Mouse (Mus musculus): ENCODE data around the gene Ebf4. TPM values are rescaled to one million over a fixed set of nuclear protein-coding genes. Genes with fewer than 3 reads are reported as not detected.
A peak's percentile ranks its signal among the peaks of the same experiment; 100 is the strongest.

Gene Ebf4
- polyA plus RNA-seq (2015; fragmentation: Nextera tagmentation; extraction: Ambion mirVana): 0.58 and 1.2 TPM in 2 replicates

- Histone ChIP-seq H3K4me2 (peak within 1 kb of the TSS; percentile 83), H3K4me1 (replicated peaks) (peaks cover 17% of the 10 kb centered on the region), H3K9me3 (replicated peaks) (no peaks in the 10 kb centered on the region), H3K27me3 (peaks cover 54% of the 10 kb centered on the region), H3K4me3 (peak within 1 kb of the TSS; percentile 76), H3K27ac (peak within 1 kb of the TSS; percentile 35; the same call in 1 of the 2 replicates), H3K9ac (peak within 1 kb of the TSS; percentile 68), H3K36me3 (no peaks in the 10 kb centered on the region)
- under 1% methylated on average over 34 of the region's 39 CpGs for WGBS
- peak; percentile 74 for ATAC-seq (replicated peaks; ENCODE audit: insufficient number of reproducible peaks, insufficient read depth, low FRiP score, low read depth)
Observed at GRCm38 (mm10) chr2:130294936-130295277, at the start of gene Ebf4. Gene Ebf4 (plus strand): TSS chr2:130295169.

DNA sequence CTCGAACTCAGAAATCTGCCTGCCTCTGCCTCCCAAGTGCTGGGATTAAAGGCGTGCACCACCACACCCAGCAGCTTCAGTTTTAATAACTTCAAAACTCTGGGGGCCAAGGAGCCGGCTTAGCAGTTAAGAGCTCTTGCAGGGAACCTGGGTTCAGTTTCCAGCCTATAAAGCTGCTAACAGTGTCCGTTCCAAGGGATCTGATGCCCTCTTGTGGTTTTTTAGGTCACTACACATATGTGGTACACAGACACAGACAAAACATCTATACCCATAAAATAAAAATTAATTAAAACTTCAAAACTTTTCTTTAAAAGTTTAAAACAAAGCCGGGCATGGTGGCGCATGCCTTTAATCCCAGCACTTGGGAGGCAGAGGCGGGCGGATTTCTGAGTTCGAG lies 48.1 kb upstream of the Ebf4 start:
- no peak for ATAC-seq (replicated peaks; ENCODE audit: insufficient number of reproducible peaks, insufficient read depth, low FRiP score, low read depth)
- H3K4me3 ChIP-seq: no peak overlapping the region
- no peaks in the 10 kb centered on the region for H3K27me3 ChIP-seq
- H3K36me3 ChIP-seq: no peaks in the 10 kb centered on the region
- H3K9me3 ChIP-seq (replicated peaks): no peaks in the 10 kb centered on the region
- no peak overlapping the region for H3K4me2 ChIP-seq
- H3K9ac ChIP-seq: no peak overlapping the region
- no peaks in the 10 kb centered on the region for H3K4me1 ChIP-seq (replicated peaks)
- 53% methylated on average over 9 of the region's 9 CpGs for WGBS
- H3K27ac ChIP-seq: no peak overlapping the region

DNA sequence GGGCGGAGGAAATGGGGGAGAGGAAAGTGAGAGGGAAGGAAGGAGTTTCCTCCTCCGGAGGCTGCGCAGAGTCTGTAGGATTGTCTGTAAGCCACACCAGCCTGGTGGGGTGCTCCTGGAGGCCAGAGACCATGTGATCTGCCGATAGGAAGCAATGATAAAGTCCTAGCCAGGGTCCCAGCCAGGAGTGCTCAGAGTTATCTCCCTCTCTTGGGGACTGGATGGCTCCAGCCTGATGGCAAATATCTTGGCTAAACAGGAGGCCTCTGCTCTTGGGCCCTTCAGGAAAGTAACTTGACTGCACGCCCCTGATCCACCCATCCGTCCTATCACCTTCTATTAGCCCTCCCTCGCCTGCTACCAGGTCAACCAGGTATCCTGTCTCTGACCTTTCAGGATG lies 46.7 kb upstream of the Ebf4 start:
- Histone ChIP-seq H3K9me3 (replicated peaks) (no peaks in the 10 kb centered on the region), H3K36me3 (no peaks in the 10 kb centered on the region), H3K27me3 (no peaks in the 10 kb centered on the region), H3K4me3 (no peak overlapping the region), H3K9ac (no peak overlapping the region), H3K27ac (no peak overlapping the region), H3K4me2 (no peak overlapping the region), H3K4me1 (replicated peaks) (no peaks in the 10 kb centered on the region)
- WGBS: 47% methylated on average over 7 of the region's 7 CpGs
- ATAC-seq (replicated peaks; ENCODE audit: insufficient number of reproducible peaks, insufficient read depth, low FRiP score, low read depth): no peak

- no peak overlapping the region for H3K4me2 ChIP-seq
- no peak for ATAC-seq (replicated peaks; ENCODE audit: insufficient number of reproducible peaks, insufficient read depth, low FRiP score, low read depth)
- H3K4me1 ChIP-seq (replicated peaks): no peaks in the 10 kb centered on the region
- no peak overlapping the region for H3K4me3 ChIP-seq
- H3K27me3 ChIP-seq: no peaks in the 10 kb centered on the region
- no peak overlapping the region for H3K9ac ChIP-seq
- H3K9me3 ChIP-seq (replicated peaks): no peaks in the 10 kb centered on the region
- H3K27ac ChIP-seq: no peak overlapping the region
- H3K36me3 ChIP-seq: no peaks in the 10 kb centered on the region
- 62% methylated on average over 4 of the region's 4 CpGs for WGBS
Observed at GRCm38 (mm10) chr2:130256762-130257161, 38.2 kb upstream of the Ebf4 start.

DNA sequence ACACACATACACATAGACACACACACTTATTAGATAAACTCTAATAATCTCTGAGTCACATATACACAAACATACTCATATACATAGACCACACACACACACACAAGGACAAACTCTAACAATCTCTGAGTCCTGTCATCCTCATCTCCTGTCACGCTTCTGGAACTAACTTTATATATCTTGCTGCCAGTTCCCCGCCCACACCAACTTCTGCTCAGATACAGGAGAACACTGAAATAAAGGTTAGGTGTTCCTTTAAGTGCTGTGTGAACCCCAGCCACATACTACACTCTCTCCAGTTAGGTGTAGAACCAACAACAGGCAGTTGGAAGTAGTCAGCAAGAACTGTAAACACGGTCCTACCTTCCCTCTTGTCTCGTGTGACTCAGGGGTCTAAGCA lies 34.1 kb upstream of the Ebf4 start:
- Histone ChIP-seq H3K27me3 (peaks cover 7% of the 10 kb centered on the region; the same call in 1 of the 2 replicates), H3K4me2 (no peak overlapping the region), H3K27ac (no peak overlapping the region), H3K9ac (no peak overlapping the region), H3K4me3 (no peak overlapping the region), H3K9me3 (replicated peaks) (no peaks in the 10 kb centered on the region), H3K36me3 (no peaks in the 10 kb centered on the region), H3K4me1 (replicated peaks) (no peaks in the 10 kb centered on the region)
- ATAC-seq (replicated peaks; ENCODE audit: insufficient number of reproducible peaks, insufficient read depth, low FRiP score, low read depth): no peak
- 73% methylated on average over 4 of the region's 4 CpGs for WGBS

DNA sequence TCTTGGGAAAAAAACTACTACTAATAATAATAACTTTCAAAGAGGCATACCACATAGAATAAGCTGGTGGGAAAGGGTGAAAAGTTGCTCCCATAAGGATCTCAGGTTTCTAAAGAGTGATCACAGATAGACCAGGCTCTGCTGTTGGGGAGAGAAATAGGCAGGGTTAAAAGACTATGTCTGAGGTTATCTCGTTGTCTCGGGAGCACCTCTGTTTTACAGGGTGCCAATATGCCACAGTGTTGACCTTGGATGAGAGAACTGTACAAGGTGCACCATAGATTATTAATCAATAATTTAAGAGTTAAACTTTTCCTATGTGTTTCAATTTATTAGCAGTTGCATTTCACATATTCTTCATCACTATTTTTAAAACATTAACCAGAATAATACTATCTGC lies 33.1 kb upstream of the Ebf4 start:
- no peaks in the 10 kb centered on the region for H3K9me3 ChIP-seq (replicated peaks)
- H3K9ac ChIP-seq: no peak overlapping the region
- H3K4me3 ChIP-seq: no peak overlapping the region
- H3K36me3 ChIP-seq: no peaks in the 10 kb centered on the region
- H3K4me1 ChIP-seq (replicated peaks): no peaks in the 10 kb centered on the region
- H3K4me2 ChIP-seq: no peak overlapping the region
- ATAC-seq (replicated peaks; ENCODE audit: insufficient number of reproducible peaks, insufficient read depth, low FRiP score, low read depth): no peak
- H3K27me3 ChIP-seq: peaks cover 7% of the 10 kb centered on the region; the same call in 1 of the 2 replicates
- H3K27ac ChIP-seq: no peak overlapping the region
- WGBS: 74% methylated on average over 2 of the region's 2 CpGs

DNA sequence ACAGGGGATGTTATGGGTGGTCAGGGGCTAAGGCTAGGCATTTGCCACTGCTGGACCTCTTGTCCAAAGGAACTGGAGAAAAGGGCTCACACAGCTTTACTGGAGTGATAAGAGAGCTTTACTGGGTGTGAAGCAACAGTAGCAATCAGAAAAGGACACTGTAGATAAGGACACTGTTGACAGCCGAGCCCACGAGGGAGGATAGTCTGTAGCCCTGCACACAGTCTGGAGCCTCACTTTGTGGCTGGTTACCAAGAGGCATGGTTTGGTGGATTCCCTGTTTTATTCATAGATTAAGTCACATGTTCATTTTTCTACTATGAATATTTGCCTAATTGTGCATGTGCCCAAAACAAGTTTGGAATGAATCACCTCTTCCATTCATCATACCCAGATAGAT lies 32.6 kb upstream of the Ebf4 start:
- 18% methylated on average over 2 of the region's 2 CpGs for WGBS
- Histone ChIP-seq H3K9me3 (replicated peaks) (no peaks in the 10 kb centered on the region), H3K27ac (no peak overlapping the region), H3K36me3 (no peaks in the 10 kb centered on the region), H3K9ac (no peak overlapping the region), H3K4me2 (no peak overlapping the region), H3K4me3 (no peak overlapping the region), H3K27me3 (peaks cover 7% of the 10 kb centered on the region; the same call in 1 of the 2 replicates), H3K4me1 (replicated peaks) (no peaks in the 10 kb centered on the region)
- no peak for ATAC-seq (replicated peaks; ENCODE audit: insufficient number of reproducible peaks, insufficient read depth, low FRiP score, low read depth)

DNA sequence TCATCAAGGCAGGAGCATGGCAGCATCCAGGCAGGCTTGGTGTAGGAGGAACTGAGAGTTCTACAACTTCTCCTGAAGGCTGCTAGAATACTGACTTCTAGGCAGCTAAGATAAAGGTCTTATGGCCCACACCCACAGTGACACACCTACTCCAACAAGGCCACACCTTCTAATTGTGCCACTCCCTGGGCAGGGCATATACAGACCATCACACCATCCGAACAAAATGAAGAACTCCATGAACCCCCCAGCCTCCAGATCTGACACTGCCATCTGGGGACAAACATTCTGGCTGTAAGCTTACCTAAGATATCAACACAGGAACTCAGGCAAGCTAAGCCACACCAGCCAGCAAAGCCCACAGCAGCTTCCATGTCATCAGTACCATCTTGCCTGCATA lies 29.4 kb upstream of the Ebf4 start:
- Histone ChIP-seq H3K27ac (no peak overlapping the region), H3K4me2 (no peak overlapping the region), H3K36me3 (no peaks in the 10 kb centered on the region), H3K4me1 (replicated peaks) (no peaks in the 10 kb centered on the region), H3K4me3 (no peak overlapping the region), H3K27me3 (peaks cover 7% of the 10 kb centered on the region; the same call in 1 of the 2 replicates), H3K9ac (no peak overlapping the region), H3K9me3 (replicated peaks) (no peaks in the 10 kb centered on the region)
- 82% methylated on average over 1 of the region's 1 CpGs for WGBS
- no peak for ATAC-seq (replicated peaks; ENCODE audit: insufficient number of reproducible peaks, insufficient read depth, low FRiP score, low read depth)

DNA sequence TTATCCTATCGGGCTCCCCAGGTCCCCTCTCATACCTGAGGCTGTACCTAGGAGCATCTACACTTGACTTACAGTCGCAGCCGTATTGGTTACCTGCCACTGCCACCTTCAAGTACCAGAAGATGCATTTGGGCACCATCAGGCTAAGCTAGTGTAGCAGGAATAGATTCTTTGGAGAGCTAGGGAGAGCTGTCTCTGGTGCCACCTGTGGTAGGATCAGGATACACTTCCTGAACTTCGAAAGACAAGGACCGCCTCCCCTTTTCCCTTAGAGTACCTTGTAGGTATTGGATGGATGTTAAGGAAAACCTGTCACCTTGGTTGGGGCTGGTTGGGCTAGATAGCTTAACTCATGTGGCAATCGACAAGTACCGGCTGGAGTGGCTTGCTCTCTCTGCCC lies 26.9 kb upstream of the Ebf4 start:
- H3K4me3 ChIP-seq: no peak overlapping the region
- H3K9me3 ChIP-seq (replicated peaks): no peaks in the 10 kb centered on the region
- H3K9ac ChIP-seq: no peak overlapping the region
- H3K27me3 ChIP-seq: peaks cover 7% of the 10 kb centered on the region; the same call in 1 of the 2 replicates
- peaks cover 2% of the 10 kb centered on the region for H3K4me1 ChIP-seq (replicated peaks)
- no peak for ATAC-seq (replicated peaks; ENCODE audit: insufficient number of reproducible peaks, insufficient read depth, low FRiP score, low read depth)
- H3K4me2 ChIP-seq: no peak overlapping the region
- H3K27ac ChIP-seq: no peak overlapping the region
- H3K36me3 ChIP-seq: no peaks in the 10 kb centered on the region
- 65% methylated on average over 7 of the region's 7 CpGs for WGBS

- no peak for ATAC-seq (replicated peaks; ENCODE audit: insufficient number of reproducible peaks, insufficient read depth, low FRiP score, low read depth)
- Histone ChIP-seq H3K27ac (peak overlapping the region; percentile 95), H3K36me3 (peaks cover 33% of the 10 kb centered on the region), H3K4me2 (peak overlapping the region; percentile 84), H3K27me3 (no peaks in the 10 kb centered on the region), H3K9ac (peak overlapping the region; percentile 83), H3K4me3 (peak overlapping the region; percentile 100), H3K4me1 (replicated peaks) (peaks cover 33% of the 10 kb centered on the region), H3K9me3 (replicated peaks) (no peaks in the 10 kb centered on the region)
- 2% methylated on average over 14 of the region's 14 CpGs for WGBS
Observed at GRCm38 (mm10) chr2:130273732-130274131, 21.2 kb upstream of the Ebf4 start.

DNA sequence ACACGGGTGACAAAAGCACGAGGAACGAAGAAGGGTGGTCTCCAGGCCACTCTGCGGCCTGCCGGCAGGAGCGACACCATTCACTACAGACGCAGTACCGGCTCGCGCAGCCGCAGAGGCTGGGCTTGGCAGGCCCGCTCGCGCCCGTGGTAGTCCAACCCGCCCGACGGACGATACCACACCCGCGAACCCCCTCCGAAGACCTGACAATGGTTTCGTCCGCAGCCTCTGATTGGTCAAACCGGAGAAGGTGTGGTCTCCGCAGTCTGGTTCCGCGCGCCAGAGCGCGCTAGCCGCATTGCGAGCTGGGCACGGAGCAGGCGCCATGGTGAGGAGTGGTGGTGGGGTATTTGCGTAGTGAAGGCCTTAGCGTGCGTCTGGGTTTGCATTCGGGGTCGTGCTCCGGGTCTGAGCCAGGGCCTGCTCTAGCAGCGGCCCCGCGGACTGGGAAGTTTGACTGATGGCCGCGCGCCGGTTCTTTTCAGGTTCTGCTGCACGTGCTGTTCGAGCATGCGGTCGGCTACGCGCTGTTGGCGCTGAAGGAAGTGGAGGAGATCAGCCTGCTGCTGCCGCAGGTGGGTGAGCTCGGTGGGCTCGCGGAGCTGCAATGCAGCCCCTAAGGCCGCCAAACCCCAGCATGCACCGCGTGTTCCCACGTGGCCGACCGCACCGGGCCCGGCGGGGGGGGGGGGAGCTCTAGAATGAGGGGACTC lies 20.7 kb upstream of the Ebf4 start, which contains the start of gene Nop56:
Gene Nop56 (plus strand): TSS at position 282 of the 713 bp plus-strand sequence.
- no peaks in the 10 kb centered on the region for H3K27me3 ChIP-seq
- H3K9ac ChIP-seq: peak within 1 kb of the TSS; percentile 98
- peaks cover 36% of the 10 kb centered on the region for H3K36me3 ChIP-seq
- peak within 1 kb of the TSS; percentile 84 for H3K4me2 ChIP-seq
- ATAC-seq (replicated peaks; ENCODE audit: insufficient number of reproducible peaks, insufficient read depth, low FRiP score, low read depth): peak; percentile 96
- under 1% methylated on average over 68 of the region's 68 CpGs for WGBS
- peaks cover 33% of the 10 kb centered on the region for H3K4me1 ChIP-seq (replicated peaks)
- peak within 1 kb of the TSS; percentile 100 for H3K4me3 ChIP-seq
- no peaks in the 10 kb centered on the region for H3K9me3 ChIP-seq (replicated peaks)
- H3K27ac ChIP-seq: peak within 1 kb of the TSS; percentile 95

DNA sequence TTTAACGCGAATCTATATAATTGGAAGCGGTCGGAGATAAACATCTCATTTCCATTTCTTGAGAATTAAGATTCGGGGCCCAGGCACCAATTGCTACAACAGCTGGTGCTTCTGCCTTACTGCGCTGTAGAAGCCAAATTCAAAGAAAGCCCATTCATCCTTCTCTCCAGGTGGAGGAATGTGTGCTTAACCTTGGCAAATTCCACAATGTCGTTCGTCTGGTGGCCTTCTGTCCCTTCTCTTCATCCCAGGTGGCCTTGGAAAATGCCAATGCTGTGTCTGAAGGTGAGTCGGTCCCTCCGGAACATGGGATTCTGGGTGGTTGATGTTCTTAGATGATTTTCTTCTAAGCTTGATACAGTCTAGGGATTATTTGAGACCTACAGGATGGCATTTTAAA lies 20.1 kb upstream of the Ebf4 start:
- Histone ChIP-seq H3K4me2 (peak overlapping the region; percentile 84), H3K27me3 (no peaks in the 10 kb centered on the region), H3K27ac (peak overlapping the region; percentile 95), H3K9ac (peak overlapping the region; percentile 98), H3K4me1 (replicated peaks) (peaks cover 33% of the 10 kb centered on the region), H3K9me3 (replicated peaks) (no peaks in the 10 kb centered on the region), H3K36me3 (peaks cover 42% of the 10 kb centered on the region), H3K4me3 (peak overlapping the region; percentile 100)
- no peak for ATAC-seq (replicated peaks; ENCODE audit: insufficient number of reproducible peaks, insufficient read depth, low FRiP score, low read depth)
- under 1% methylated on average over 10 of the region's 10 CpGs for WGBS

Measured in heart, embryonic 15.5 days (tissue).